Mouse (Mus musculus) B cell, adult 67 days (primary cell): ENCODE results near the gene Rnf13. TPM values are rescaled to one million over a fixed set of nuclear protein-coding genes. Genes with fewer than 3 reads are reported as not detected.

Experiments used
- total RNA-seq, 2 experiments: library from RNA; stranded (reverse); gene quantifications; 4 replicates each; pipeline ENCODE4 v1.2.4; 2023

The Rnf13 gene
- 10 to 100 TPM; 79.2 to 81.8 TPM for total RNA-seq

GRCm38 (mm10) chr3:57735511-57736370 is at the start of gene Rnf13:
TSS of gene Rnf13 (plus strand) at chr3:57736062.

GRCm38 (mm10) chr3:57692719-57693118 is 43.1 kb upstream of the Rnf13 start, which contains the start of gene Ankub1:
TSS of gene Ankub1 (minus strand) at chr3:57692799.

GRCm38 (mm10) chr3:57847760-57848185 is 111.9 kb downstream of the Rnf13 start, which contains the start of gene Pfn2:
TSS of gene Pfn2 (minus strand) at chr3:57848079.

Other genes starting within 250 kb of the Rnf13 start
- not detected for gene Wwtr1, start 160.2 kb upstream of the Rnf13 start, total RNA-seq
- gene Commd2, start 84.3 kb upstream of the Rnf13 start, total RNA-seq: 10 to 100 TPM; 25.6 to 27.4 TPM
- not detected for gene Ankub1, start 43.3 kb upstream of the Rnf13 start, total RNA-seq
- 1 to 10 TPM in 1 of 2 experiments, under 1 TPM in 1; 0.39 to 1.6 TPM for gene Pfn2, start 112.0 kb downstream of the Rnf13 start, total RNA-seq